Mouse (Mus musculus) lung, postnatal 0 days (tissue): Measurements from ENCODE around the gene Cpne5. TPM values are rescaled to one million over a fixed set of nuclear protein-coding genes. Genes with fewer than 3 reads are reported as not detected.

Source experiments
- ATAC-seq: fragments of 200-750 bp; cut with Nextera tagmentation; 2 replicates; pipeline ENCODE4 v1.8.0; 2017; ENCODE audit warnings: moderate library complexity
- DNase-seq: peaks from one replicate; pipeline ENCODE4 v3.0.0-alpha.2; 2016; ENCODE audit warnings: low spot score
- H3K27ac ChIP-seq: fragments of 300-500 bp; sonication (generic); 2 replicates; pipeline ENCODE4 v1.5.1; 2014; ENCODE audit warnings: antibody characterized with exemption, mild to moderate bottlenecking, low read length, mixed read lengths
- H3K27me3 ChIP-seq: fragments of 300-500 bp; sonication (generic); replicated peaks from 2 replicates; pipeline ENCODE4 v1.6.1; 2014; ENCODE audit warnings: low read length, mixed read lengths; ENCODE audit not compliant: insufficient read depth
- H3K36me3 ChIP-seq: fragments of 300-500 bp; sonication (generic); 2 replicates; pipeline ENCODE4 v1.6.1; 2014; ENCODE audit warnings: low read length, mixed read lengths; ENCODE audit not compliant: insufficient read depth
- H3K4me1 ChIP-seq: fragments of 300-500 bp; sonication (generic); 2 replicates; pipeline ENCODE4 v1.6.1; 2014; ENCODE audit warnings: antibody characterized with exemption, low read depth, low read length, mixed read lengths; ENCODE audit not compliant: insufficient read depth
- H3K4me2 ChIP-seq: fragments of 300-500 bp; sonication (generic); replicated peaks from 2 replicates; pipeline ENCODE4 v1.6.1; 2014; ENCODE audit warnings: low read depth, mild to moderate bottlenecking, low read length, moderate library complexity, mixed read lengths
- H3K4me3 ChIP-seq: fragments of 300-500 bp; sonication (generic); 2 replicates; pipeline ENCODE4 v1.5.1; 2014; ENCODE audit warnings: low read depth, low read length
- H3K9ac ChIP-seq: fragments of 300-500 bp; sonication (generic); replicated peaks from 2 replicates; pipeline ENCODE4 v1.6.1; 2014; ENCODE audit warnings: low read depth, mild to moderate bottlenecking
- H3K9me3 ChIP-seq: fragments of 300-500 bp; sonication (generic); 2 replicates; pipeline ENCODE4 v1.6.1; 2016; ENCODE audit warnings: low read length, mixed read lengths
- CTCF ChIP-seq: IDR thresholded peaks from 2 replicates; pipeline ENCODE4 v1.5.1; 2016; ENCODE audit warnings: antibody characterized with exemption, mild to moderate bottlenecking
- EP300 ChIP-seq: IDR thresholded peaks from 2 replicates; pipeline ENCODE4 v1.6.1; 2016; ENCODE audit warnings: antibody characterized with exemption, mild to moderate bottlenecking, control low read depth
- WGBS: fragments of 180-500 bp; shearing (Covaris S2); extraction: QIAGEN DNeasy Blood & Tissue Kit; methylation state at CpG from one replicate; pipeline ENCODE4 v1.1.7; 2014; 5-methylcytosine and 5-hydroxymethylcytosine counted together
- polyA plus RNA-seq: library from polyadenylated mRNA; unstranded; fragments of >200 nt; fragmentation: Nextera tagmentation; extraction: Ambion mirVana; gene quantifications from 2 replicates; pipeline ENCODE4 v1.2.1, GENCODE M21; 2015

The Cpne5 gene
- polyA plus RNA-seq, 1 experiment from 2014 or later = 0.57 TPM

- no peak for DNase-seq
- ATAC-seq = no peak; the same call in 1 of the 2 replicates
- Histone ChIP-seq H3K27ac (no peak overlapping the region), H3K4me3 (no peak overlapping the region), H3K27me3 (no peaks in the 10 kb centered on the region), H3K4me2 (no peak overlapping the region), H3K9me3 (no peaks in the 10 kb centered on the region), H3K4me1 (no peaks in the 10 kb centered on the region), H3K9ac (no peak overlapping the region), H3K36me3 (no peaks in the 10 kb centered on the region)
- 65% methylated on average over 8 of the region's 8 CpGs for WGBS
- TF ChIP-seq CTCF = no peak
- no peak for TF ChIP-seq EP300
These were observed 81.1 kb downstream of the Cpne5 start for GRCm38 (mm10) chr17:29156866-29157265.

DNA sequence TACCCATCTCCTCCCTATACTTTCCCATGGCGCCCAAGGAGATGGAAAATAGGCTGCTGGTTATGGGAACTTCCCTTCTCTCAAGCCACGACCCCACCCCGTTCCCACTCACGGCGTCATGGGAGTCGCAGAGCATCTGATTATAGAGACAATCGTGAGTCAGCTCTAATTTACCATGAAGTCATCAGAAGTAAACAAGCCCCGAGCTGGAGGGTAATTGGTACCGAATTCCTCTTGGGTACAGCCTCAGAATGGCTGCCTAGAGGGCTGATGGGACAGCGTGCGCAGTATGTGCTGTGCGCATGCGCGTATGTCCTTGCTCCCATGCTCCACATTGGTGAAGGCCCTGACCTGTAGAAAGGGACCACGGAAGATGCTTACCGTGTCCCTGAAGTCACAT lies 81.6 kb downstream of the Cpne5 start:
- WGBS = 79% methylated on average over 16 of the region's 16 CpGs
- Histone ChIP-seq H3K36me3 (no peaks in the 10 kb centered on the region), H3K27me3 (no peaks in the 10 kb centered on the region), H3K4me1 (no peaks in the 10 kb centered on the region), H3K4me3 (no peak overlapping the region), H3K9me3 (no peaks in the 10 kb centered on the region), H3K27ac (no peak overlapping the region), H3K4me2 (no peak overlapping the region), H3K9ac (no peak overlapping the region)
- no peak for TF ChIP-seq CTCF
- no peak for TF ChIP-seq EP300
- ATAC-seq (no peak), DNase-seq (no peak)

DNA sequence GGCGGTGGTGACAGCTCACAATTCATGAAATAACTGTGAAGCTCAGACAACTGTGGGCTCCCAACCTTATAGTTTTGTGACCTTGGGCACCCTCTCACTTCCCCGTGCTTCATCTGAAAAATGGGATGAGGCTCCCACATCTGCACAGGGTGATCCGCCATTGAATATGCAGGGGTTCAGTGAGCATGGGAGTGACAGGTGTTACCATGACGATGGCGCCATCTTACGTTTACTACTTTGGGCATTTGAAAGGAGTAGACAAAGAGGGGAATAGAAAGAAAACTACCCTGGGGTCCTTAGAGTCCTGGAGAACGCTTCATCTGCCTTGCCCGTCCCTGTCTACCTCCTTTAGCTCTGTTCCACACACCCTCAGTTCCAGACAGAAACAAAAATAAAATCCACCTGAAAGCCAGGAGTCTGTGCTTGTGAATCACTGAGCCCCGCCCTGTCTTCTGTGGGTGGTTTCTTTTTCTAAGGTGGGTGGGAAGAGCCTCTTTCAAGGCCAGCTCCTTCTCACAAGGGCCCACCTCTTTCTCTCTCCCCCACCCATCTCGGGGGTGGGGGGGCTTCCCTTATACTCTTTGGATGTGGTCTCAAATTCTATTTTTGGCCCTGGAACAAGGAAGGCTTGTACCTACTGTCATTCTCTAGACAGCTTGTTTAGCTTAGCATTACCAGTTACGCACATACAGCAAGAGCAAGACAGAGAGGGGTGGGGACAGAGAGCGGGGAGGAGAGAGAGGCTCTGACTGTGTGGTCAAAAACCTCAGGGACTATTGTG lies 82.4 kb downstream of the Cpne5 start:
- H3K4me1 ChIP-seq = no peaks in the 10 kb centered on the region
- no peak overlapping the region for H3K4me2 ChIP-seq
- H3K9ac ChIP-seq = no peak overlapping the region
- ATAC-seq = peak; percentile 22; the same call in 1 of the 2 replicates
- H3K27ac ChIP-seq = no peak overlapping the region
- 71% methylated on average over 12 of the region's 12 CpGs for WGBS
- H3K27me3 ChIP-seq = no peaks in the 10 kb centered on the region
- H3K9me3 ChIP-seq = no peaks in the 10 kb centered on the region
- TF ChIP-seq CTCF = no peak
- TF ChIP-seq EP300 = no peak
- no peak for DNase-seq
- no peak overlapping the region for H3K4me3 ChIP-seq
- no peaks in the 10 kb centered on the region for H3K36me3 ChIP-seq

- no peak overlapping the region for H3K27ac ChIP-seq
- H3K27me3 ChIP-seq = no peaks in the 10 kb centered on the region
- WGBS = 60% methylated on average over 13 of the region's 13 CpGs
- ATAC-seq (no peak), DNase-seq (no peak)
- no peak overlapping the region for H3K9ac ChIP-seq
- no peak for TF ChIP-seq CTCF
- no peak for TF ChIP-seq EP300
- no peaks in the 10 kb centered on the region for H3K4me1 ChIP-seq
- H3K4me2 ChIP-seq = no peak overlapping the region
- no peaks in the 10 kb centered on the region for H3K36me3 ChIP-seq
- no peak overlapping the region for H3K4me3 ChIP-seq
- H3K9me3 ChIP-seq = no peaks in the 10 kb centered on the region
These were observed 83.7 kb downstream of the Cpne5 start for GRCm38 (mm10) chr17:29154247-29154646.

DNA sequence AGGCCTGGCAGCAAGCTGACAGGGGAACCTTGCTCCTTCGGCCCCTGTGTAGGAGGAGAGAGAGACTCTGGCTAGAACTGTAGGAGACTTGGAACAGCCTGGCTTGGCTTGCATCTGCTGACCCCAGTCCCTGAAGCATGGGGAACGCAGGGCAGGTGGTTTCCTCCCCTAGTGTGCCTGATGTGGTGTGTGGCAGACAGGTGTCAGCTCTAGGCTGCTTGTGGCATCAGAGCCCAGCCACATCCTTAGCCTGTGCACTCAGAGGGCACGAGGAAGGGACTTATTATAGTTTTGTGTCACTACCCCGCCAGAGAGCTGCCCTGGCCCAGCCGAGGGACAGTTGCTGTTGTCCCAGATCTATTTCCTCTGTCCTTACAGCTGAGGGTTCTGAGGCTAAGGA lies 85.4 kb downstream of the Cpne5 start:
- Histone ChIP-seq H3K9ac (no peak overlapping the region), H3K27me3 (no peaks in the 10 kb centered on the region), H3K27ac (no peak overlapping the region), H3K4me1 (no peaks in the 10 kb centered on the region), H3K4me3 (no peak overlapping the region), H3K9me3 (no peaks in the 10 kb centered on the region), H3K4me2 (no peak overlapping the region), H3K36me3 (no peaks in the 10 kb centered on the region)
- no peak for DNase-seq
- no peak for ATAC-seq
- whole genome bisulfite sequencing = 59% methylated on average over 5 of the region's 5 CpGs
- TF ChIP-seq EP300 (no peak), CTCF (no peak)

DNA sequence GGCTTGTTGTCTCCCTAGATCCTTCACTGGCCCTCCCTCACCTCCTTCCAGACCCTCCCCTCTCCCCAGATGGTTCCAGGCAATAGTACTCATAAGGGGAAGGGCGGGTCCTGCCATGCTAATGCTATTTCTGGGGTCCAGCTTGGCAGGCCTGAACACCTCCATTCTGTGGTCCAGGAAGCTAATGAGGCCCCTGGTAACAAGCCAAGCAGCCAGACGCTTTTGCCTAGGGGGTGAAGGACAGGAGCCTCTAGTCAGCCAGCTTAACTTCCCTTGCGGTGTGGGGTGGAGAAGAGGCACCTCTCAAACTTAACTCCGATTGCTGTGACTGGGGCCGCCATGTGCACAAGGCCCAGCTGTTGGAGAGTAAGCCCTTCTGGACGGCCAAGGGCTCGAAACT lies 88.2 kb downstream of the Cpne5 start:
- no peak for TF ChIP-seq EP300
- no peak for TF ChIP-seq CTCF
- Histone ChIP-seq H3K4me1 (no peaks in the 10 kb centered on the region), H3K27ac (no peak overlapping the region), H3K27me3 (no peaks in the 10 kb centered on the region), H3K36me3 (no peaks in the 10 kb centered on the region), H3K9ac (no peak overlapping the region), H3K4me3 (no peak overlapping the region), H3K4me2 (no peak overlapping the region), H3K9me3 (no peaks in the 10 kb centered on the region)
- no peak for ATAC-seq
- no peak for DNase-seq
- 70% methylated on average over 7 of the region's 7 CpGs for WGBS
